Mouse (Mus musculus) heart, embryonic 11.5 days (tissue): Measurements from ENCODE around the gene Csde1. TPM values are rescaled to one million over a fixed set of nuclear protein-coding genes. Genes with fewer than 3 reads are reported as not detected.
A peak's percentile ranks its signal among the peaks of the same experiment; 100 is the strongest.

Source experiments
- ATAC-seq: fragments of 200-750 bp; cut with Nextera tagmentation; replicated peaks from 2 replicates; pipeline ENCODE4 v1.8.0; 2017; ENCODE audit warnings: moderate library complexity; ENCODE audit not compliant: insufficient number of reproducible peaks, low FRiP score, low TSS enrichment
- H3K27ac ChIP-seq: fragments of 300-500 bp; sonication (generic); 2 replicates; pipeline ENCODE4 v1.5.1; 2014; ENCODE audit warnings: mild to moderate bottlenecking, low read depth, low read length
- H3K27me3 ChIP-seq: fragments of 300-500 bp; sonication (generic); 2 replicates; pipeline ENCODE4 v1.6.1; 2014; ENCODE audit warnings: mild to moderate bottlenecking, low read length, mixed read lengths; ENCODE audit not compliant: control insufficient read depth, insufficient read depth
- H3K36me3 ChIP-seq: fragments of 300-500 bp; sonication (generic); 2 replicates; pipeline ENCODE4 v1.6.1; 2014; ENCODE audit warnings: mild to moderate bottlenecking, low read length, moderate library complexity, mixed read lengths; ENCODE audit not compliant: control insufficient read depth, insufficient read depth
- H3K4me1 ChIP-seq: fragments of 300-500 bp; sonication (generic); 2 replicates; pipeline ENCODE4 v1.6.1; 2014; ENCODE audit warnings: low read length; ENCODE audit not compliant: control insufficient read depth, insufficient read depth
- H3K4me2 ChIP-seq: fragments of 300-500 bp; sonication (generic); 2 replicates; pipeline ENCODE4 v1.6.1; 2014; ENCODE audit warnings: mild to moderate bottlenecking, moderate library complexity
- H3K4me3 ChIP-seq: fragments of 300-500 bp; sonication (generic); 2 replicates; pipeline ENCODE4 v1.5.1; 2014; ENCODE audit warnings: low read depth, low read length
- H3K9ac ChIP-seq: fragments of 300-500 bp; sonication (generic); 2 replicates; pipeline ENCODE4 v1.6.1; 2014; ENCODE audit warnings: mild to moderate bottlenecking, low read depth, low read length, moderate library complexity
- H3K9me3 ChIP-seq: fragments of 300-500 bp; sonication (generic); replicated peaks from 2 replicates; pipeline ENCODE4 v1.6.1; 2016; ENCODE audit warnings: low read length; ENCODE audit not compliant: control insufficient read depth
- WGBS: fragments of 180-500 bp; shearing (Covaris S2); extraction: QIAGEN DNeasy Blood & Tissue Kit; methylation state at CpG from one replicate; pipeline ENCODE4 v1.1.7; 2014; ENCODE audit not compliant: insufficient replicate concordance; 5-methylcytosine and 5-hydroxymethylcytosine counted together
- polyA plus RNA-seq: library from polyadenylated mRNA; unstranded; fragments of >200 nt; fragmentation: Nextera tagmentation; extraction: Ambion mirVana; gene quantifications from 2 replicates; pipeline ENCODE4 v1.2.1, GENCODE M21; 2014

Gene Csde1
- polyA plus RNA-seq: 335 and 357 TPM in 2 replicates

DNA sequence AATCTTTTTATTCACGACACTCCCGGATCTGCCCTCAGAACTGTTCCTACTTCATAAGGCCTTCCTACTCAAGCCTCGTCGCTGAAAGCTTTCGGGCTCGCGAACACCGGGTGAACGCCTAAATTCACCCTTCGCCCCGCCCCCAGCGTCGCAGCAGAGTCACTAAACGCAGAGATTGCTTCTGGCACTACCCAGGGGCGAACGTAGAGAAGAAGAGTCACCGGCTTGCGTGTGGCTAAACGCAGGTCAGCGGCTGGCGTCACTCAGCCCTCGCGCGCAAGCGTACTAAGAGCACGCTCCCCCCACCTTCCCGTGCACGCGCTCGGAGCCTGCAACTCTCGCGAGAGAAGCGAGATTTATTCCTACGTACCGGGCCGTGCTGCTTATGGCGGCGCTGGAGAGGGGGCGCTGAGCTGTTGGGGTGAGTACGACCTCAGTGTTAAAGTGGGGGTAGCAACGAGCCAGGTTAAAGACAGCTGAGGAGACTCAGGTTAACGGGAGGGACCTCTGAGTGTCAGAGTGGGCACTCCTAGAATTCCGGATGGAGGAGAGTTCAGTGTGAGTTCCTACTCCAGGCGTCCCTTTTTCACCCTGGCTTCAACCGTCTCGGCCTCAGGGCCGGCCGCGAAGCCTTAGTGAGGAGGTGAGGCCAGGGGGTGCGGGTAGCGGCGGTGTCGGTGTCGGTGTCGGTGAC is at the start of gene Csde1:
Gene Csde1, plus strand, starts transcription at position 178 of the 694 bp plus-strand sequence.
- H3K27me3 ChIP-seq: no peaks in the 10 kb centered on the region
- peak within 1 kb of the TSS; percentile 99 for H3K4me3 ChIP-seq
- H3K9me3 ChIP-seq: no peaks in the 10 kb centered on the region
- no peaks in the 10 kb centered on the region for H3K4me1 ChIP-seq
- under 1% methylated on average over 55 of the region's 55 CpGs for WGBS
- H3K27ac ChIP-seq: peak within 1 kb of the TSS; percentile 98
- peak; percentile 93 for ATAC-seq
- H3K36me3 ChIP-seq: no peaks in the 10 kb centered on the region
- peak within 1 kb of the TSS; percentile 76 for H3K4me2 ChIP-seq
- peak within 1 kb of the TSS; percentile 100 for H3K9ac ChIP-seq

DNA sequence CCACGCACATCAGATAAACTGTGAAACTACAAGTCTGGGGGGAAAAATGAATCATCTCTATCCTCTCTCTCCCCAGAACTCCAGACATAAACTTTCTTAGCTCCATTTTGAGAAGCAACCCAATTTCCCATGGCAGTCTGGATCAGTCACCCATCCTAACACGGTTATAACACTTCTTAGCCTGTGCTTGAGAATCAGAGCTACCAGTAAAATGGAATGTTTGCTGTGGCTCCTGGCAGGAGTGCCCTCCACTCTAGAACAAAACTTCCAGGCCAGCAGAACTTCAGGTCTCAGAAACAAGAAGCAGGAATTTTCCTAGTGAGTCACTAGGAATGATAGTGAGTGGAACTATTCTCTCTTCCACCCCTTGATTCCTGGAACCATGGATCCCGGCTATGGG is 49.7 kb upstream of the Csde1 start:
- no peaks in the 10 kb centered on the region for H3K9me3 ChIP-seq
- H3K4me1 ChIP-seq: no peaks in the 10 kb centered on the region
- H3K4me3 ChIP-seq: no peak overlapping the region
- no peak overlapping the region for H3K27ac ChIP-seq
- no peak for ATAC-seq
- H3K9ac ChIP-seq: no peak overlapping the region
- no peak overlapping the region for H3K4me2 ChIP-seq
- no peaks in the 10 kb centered on the region for H3K36me3 ChIP-seq
- no peaks in the 10 kb centered on the region for H3K27me3 ChIP-seq
- 70% methylated on average over 3 of the region's 3 CpGs for whole genome bisulfite sequencing

DNA sequence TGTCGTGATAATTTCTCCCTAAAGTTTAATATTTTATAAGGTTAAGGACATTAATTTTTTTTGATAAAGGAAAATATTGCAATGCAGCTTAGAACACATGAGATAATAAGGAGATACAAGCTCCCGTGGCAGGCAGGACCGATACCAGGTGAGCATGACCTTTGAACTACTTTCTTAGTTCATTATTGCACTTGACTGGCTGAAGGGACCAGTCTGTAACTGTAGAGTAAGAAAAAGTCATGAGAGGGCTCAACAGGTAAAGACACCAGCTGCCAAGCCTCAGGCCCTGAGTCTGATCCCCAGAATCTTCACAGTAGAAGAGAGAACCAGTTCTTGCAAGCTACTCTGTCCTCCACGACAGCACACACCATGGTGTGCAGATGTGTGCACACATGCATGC is 43.3 kb upstream of the Csde1 start:
- Histone ChIP-seq H3K27ac (no peak overlapping the region), H3K27me3 (no peaks in the 10 kb centered on the region), H3K4me2 (no peak overlapping the region), H3K4me3 (no peak overlapping the region), H3K36me3 (no peaks in the 10 kb centered on the region), H3K9me3 (no peaks in the 10 kb centered on the region), H3K4me1 (no peaks in the 10 kb centered on the region; the same call in 1 of the 2 replicates), H3K9ac (no peak overlapping the region)
- no peak for ATAC-seq
- 82% methylated on average over 4 of the region's 4 CpGs for WGBS

DNA sequence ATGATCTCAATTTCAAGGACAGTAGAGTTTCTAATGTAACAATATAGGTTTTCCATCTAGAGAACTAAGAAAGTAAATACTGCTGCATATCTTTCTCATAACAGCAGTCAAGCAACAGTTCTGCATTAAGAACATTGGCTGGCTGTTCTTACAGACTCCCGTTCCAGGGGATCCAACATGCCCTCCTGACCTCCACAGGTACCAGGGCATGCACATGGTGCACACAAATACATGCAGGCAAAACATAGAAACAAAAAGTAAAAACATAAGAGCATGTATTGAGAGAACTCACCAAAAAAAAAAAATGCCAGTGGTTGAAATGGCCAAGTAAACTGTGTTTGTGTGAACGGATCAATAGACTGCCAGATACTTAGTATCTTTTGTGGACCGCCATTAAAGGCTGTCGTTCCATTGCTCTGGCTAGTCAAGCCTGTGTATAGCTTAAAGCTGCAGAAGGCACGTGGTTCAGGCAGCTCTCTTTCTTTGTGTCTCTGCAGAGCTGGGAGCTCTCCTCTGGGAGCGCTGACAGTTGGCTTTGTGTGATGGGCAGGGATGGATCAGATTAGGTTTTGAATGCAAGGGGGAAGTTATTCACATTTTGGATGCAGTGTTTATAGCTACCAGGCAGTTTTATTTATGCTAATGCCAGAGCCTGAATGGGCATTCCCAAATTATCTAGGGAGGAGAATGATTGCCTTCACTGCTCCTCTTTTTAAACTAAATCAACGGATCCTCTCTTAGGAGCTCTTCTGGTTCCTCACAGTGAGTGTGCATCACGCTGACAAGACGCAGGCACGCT is 40.5 kb upstream of the Csde1 start:
- no peaks in the 10 kb centered on the region for H3K27me3 ChIP-seq

DNA sequence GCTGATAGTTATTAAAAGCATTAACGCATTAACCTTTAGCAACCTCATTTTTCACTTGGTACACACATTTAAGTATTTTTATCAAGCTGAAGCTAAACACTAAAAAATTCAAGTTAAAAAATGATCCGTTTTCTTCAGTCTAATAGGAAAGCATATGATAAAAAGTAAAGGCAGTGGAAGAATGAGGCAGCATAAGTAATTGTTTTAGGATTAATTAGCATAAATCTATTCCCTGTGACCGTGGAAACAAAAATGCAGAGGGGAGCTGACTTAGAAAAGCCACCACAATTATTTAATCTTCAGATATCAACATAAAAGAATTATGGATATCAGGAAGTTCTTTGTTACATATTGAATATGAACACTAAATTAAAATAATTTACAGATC is 39.9 kb upstream of the Csde1 start:
- WGBS: 59% methylated on average over 3 of the region's 3 CpGs
- Histone ChIP-seq H3K27ac (no peak overlapping the region), H3K4me2 (peak overlapping the region; percentile 40), H3K9me3 (no peaks in the 10 kb centered on the region), H3K4me3 (no peak overlapping the region), H3K36me3 (no peaks in the 10 kb centered on the region), H3K4me1 (no peaks in the 10 kb centered on the region; the same call in 1 of the 2 replicates), H3K27me3 (no peaks in the 10 kb centered on the region), H3K9ac (no peak overlapping the region)
- no peak for ATAC-seq

More for the DNA sequence above, 40.5 kb upstream of the Csde1 start:
- Histone ChIP-seq H3K36me3 (no peaks in the 10 kb centered on the region), H3K9ac (no peak overlapping the region), H3K4me3 (no peak overlapping the region), H3K9me3 (no peaks in the 10 kb centered on the region), H3K4me1 (no peaks in the 10 kb centered on the region; the same call in 1 of the 2 replicates), H3K27ac (no peak overlapping the region), H3K4me2 (peak overlapping the region; percentile 40)
- 38% methylated on average over 10 of the region's 10 CpGs for WGBS
- ATAC-seq: no peak

DNA sequence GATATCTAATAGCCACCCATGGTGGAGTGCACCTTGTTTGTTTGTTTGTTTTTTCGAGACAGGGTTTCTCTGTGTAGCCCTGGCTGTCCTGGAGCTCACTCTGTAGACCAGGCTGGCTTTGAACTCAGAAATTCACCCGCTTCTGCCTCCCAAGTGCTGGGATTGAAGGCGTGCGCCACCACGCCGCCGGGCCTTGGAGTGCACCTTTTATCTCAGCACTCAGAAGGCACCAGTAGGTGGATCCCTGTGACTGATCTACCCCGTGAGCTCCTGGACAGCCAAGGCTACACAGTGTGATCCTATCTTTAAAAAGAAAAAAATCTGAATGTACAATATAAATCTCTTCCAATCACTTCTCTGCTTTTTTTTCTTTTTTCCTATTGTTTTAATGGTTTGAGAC is 29.2 kb upstream of the Csde1 start:
- H3K36me3 ChIP-seq: no peaks in the 10 kb centered on the region
- ATAC-seq: no peak
- H3K4me1 ChIP-seq: no peaks in the 10 kb centered on the region; the same call in 1 of the 2 replicates
- no peaks in the 10 kb centered on the region for H3K27me3 ChIP-seq
- H3K4me3 ChIP-seq: no peak overlapping the region
- no peak overlapping the region for H3K4me2 ChIP-seq
- no peak overlapping the region for H3K27ac ChIP-seq
- WGBS: 61% methylated on average over 8 of the region's 8 CpGs
- H3K9me3 ChIP-seq: no peaks in the 10 kb centered on the region
- no peak overlapping the region for H3K9ac ChIP-seq

DNA sequence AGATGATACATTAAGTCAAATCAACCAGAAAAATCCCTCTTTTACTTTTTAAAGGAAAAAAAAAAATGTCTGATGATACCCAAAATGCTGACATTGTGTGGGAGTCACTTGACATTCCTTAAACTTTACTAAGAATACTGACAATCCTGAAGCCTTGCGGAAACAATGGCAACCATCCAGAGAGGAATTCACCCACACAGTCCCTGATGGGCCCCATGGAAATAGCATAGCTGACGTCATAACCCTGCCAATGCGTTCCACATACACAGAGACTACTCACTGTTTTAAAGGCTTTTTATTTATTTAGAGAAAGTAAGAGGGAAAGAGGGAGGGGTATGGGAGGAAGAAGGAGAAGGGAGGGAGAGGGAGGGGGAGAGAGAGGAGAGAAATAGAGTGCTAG is 27.3 kb upstream of the Csde1 start:
- H3K36me3 ChIP-seq: no peaks in the 10 kb centered on the region
- no peaks in the 10 kb centered on the region for H3K9me3 ChIP-seq
- no peaks in the 10 kb centered on the region for H3K27me3 ChIP-seq
- H3K4me3 ChIP-seq: no peak overlapping the region
- ATAC-seq: no peak
- H3K4me1 ChIP-seq: peaks cover 6% of the 10 kb centered on the region
- H3K9ac ChIP-seq: no peak overlapping the region
- WGBS: 33% methylated on average over 3 of the region's 3 CpGs
- H3K4me2 ChIP-seq: no peak overlapping the region
- H3K27ac ChIP-seq: no peak overlapping the region

DNA sequence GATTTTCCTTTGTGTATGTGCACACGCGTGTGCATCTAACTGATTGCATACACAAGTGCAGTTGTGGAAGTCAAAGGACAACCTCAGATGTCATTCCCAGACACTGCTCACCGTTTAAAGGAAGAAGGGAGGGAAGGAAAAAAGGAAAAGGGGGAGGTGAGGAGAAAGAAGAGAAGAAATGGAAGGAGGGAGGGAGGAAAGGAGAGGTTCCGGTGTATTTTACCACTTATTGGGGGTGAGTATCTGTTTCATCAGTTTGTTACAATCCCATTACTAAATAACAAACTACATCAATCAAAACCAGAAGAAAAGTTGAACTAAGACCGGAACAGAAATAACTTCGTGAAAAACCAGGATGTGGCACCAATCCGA is 25.0 kb upstream of the Csde1 start:
- Histone ChIP-seq H3K27ac (peak overlapping the region; percentile 91), H3K27me3 (no peaks in the 10 kb centered on the region), H3K4me2 (peak overlapping the region; percentile 74), H3K36me3 (peaks cover 19% of the 10 kb centered on the region), H3K4me3 (peak overlapping the region; percentile 66), H3K4me1 (peaks cover 6% of the 10 kb centered on the region), H3K9me3 (no peaks in the 10 kb centered on the region), H3K9ac (peak overlapping the region; percentile 80)
- no peak for ATAC-seq
- WGBS: 51% methylated on average over 7 of the region's 7 CpGs
